Comparison of ENCODE assay signal across 9 mouse cellular contexts in the genomic region with DNA sequence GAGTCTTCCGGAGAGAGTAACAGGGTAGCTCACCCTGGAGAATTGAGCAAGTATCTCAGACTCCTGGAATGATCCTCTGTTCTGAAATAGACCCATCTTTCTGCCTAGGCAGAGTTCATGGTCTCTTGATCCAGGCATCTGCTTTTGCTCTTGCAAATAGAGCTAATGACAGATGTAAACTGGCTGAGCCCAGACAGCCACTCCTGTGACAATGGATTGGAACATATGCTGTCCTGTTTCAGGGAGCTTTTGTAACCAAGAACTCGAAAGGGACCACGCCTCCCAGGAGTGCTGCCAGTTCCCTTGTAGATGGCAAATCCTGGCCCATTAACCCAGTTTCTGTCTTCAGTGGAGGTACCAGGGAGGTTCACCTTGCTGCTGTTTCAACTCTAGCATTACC. TPM values are rescaled to one million over a fixed set of nuclear protein-coding genes. Genes with fewer than 3 reads are reported as not detected.
DNase-seq lines count a peak whose midpoint lies in the region; ATAC-seq and TF ChIP-seq lines count a peak whose summit lies in the region.
"Had no signal": no experiment of that assay in that cellular context is flagged by ENCODE, and none has a peak within 500 bp of the region (broad histone marks: within the 10 kb centered on the region; RNA-seq: fewer than 3 reads in every experiment).

No protein-coding gene starts in this region.

- ATAC-seq in hindbrain, postnatal 0 days = no peak
- no peak for ATAC-seq in hindbrain, embryonic 13.5 days (ENCODE audit: low FRiP score)
- ATAC-seq in lung, embryonic 16.5 days (ENCODE audit: low read depth) = 0 out of 2 replicates have a peak, but pooled peaks have one; percentile 20
- ATAC-seq in megakaryocyte progenitor cell, adult 5-6 weeks (replicated peaks; ENCODE audit: poor library complexity) = no peak
- ATAC-seq: midbrain, embryonic 16.5 days had no signal

- no peak overlapping the region for H3K4me3 ChIP-seq in hindbrain, postnatal 0 days (ENCODE audit: low read length)
- no peak overlapping the region for H3K4me3 ChIP-seq in hindbrain, embryonic 13.5 days
- H3K4me3 ChIP-seq in lung, embryonic 16.5 days (ENCODE audit: low read length) = no peak overlapping the region

- no peaks in the 10 kb centered on the region for H3K27me3 ChIP-seq in hindbrain, postnatal 0 days (ENCODE audit: insufficient read depth, low read length)
- H3K27me3 ChIP-seq in hindbrain, embryonic 13.5 days = peaks cover 8% of the 10 kb centered on the region; the same call in 1 of the 2 replicates
- H3K27me3 ChIP-seq in lung, embryonic 16.5 days (ENCODE audit: control insufficient read depth, insufficient read depth, low read depth, low read length) = no peaks in the 10 kb centered on the region

- no peaks in the 10 kb centered on the region for H3K9me3 ChIP-seq in hindbrain, postnatal 0 days (ENCODE audit: low read length)
- H3K9me3 ChIP-seq in hindbrain, embryonic 13.5 days = no peaks in the 10 kb centered on the region
- no peaks in the 10 kb centered on the region for H3K9me3 ChIP-seq in lung, embryonic 16.5 days (ENCODE audit: control insufficient read depth, low read length)

- no peak overlapping the region for H3K4me2 ChIP-seq in hindbrain, postnatal 0 days (ENCODE audit: low read depth, low read length)
- H3K4me2 ChIP-seq in hindbrain, embryonic 13.5 days = no peak overlapping the region
- H3K4me2 ChIP-seq in lung, embryonic 16.5 days (ENCODE audit: low read depth, low read length) = no peak overlapping the region

- H3K36me3 ChIP-seq in hindbrain, postnatal 0 days (ENCODE audit: insufficient read depth, low read length) = no peaks in the 10 kb centered on the region
- H3K36me3 ChIP-seq in hindbrain, embryonic 13.5 days = no peaks in the 10 kb centered on the region
- H3K36me3 ChIP-seq in lung, embryonic 16.5 days (ENCODE audit: control insufficient read depth, insufficient read depth, low read length) = no peaks in the 10 kb centered on the region

- WGBS in hindbrain, postnatal 0 days = 38% methylated on average over 3 of the region's 3 CpGs
- WGBS in hindbrain, embryonic 13.5 days = 35% methylated on average over 3 of the region's 3 CpGs
- 51% methylated on average over 3 of the region's 3 CpGs for WGBS in lung, embryonic 16.5 days

- H3K9ac ChIP-seq in hindbrain, postnatal 0 days (replicated peaks; ENCODE audit: low read length) = no peak overlapping the region
- no peak overlapping the region for H3K9ac ChIP-seq in hindbrain, embryonic 13.5 days
- H3K9ac ChIP-seq in lung, embryonic 16.5 days (ENCODE audit: low read length) = no peak overlapping the region

- TF ChIP-seq CTCF in hindbrain, postnatal 0 days (IDR thresholded peaks at IDR 0.05; ENCODE audit: low read depth) = no peak

- H3K4me1 ChIP-seq in hindbrain, postnatal 0 days (ENCODE audit: insufficient read depth, low read length) = peaks cover 16% of the 10 kb centered on the region
- H3K4me1 ChIP-seq in hindbrain, embryonic 13.5 days (replicated peaks) = peaks cover 58% of the 10 kb centered on the region
- peaks cover 50% of the 10 kb centered on the region for H3K4me1 ChIP-seq in lung, embryonic 16.5 days (replicated peaks; ENCODE audit: control insufficient read depth, insufficient read depth, low read length)

- DNase-seq in hindbrain, postnatal 0 days (ENCODE audit: low spot score) = peak; percentile 60
- DNase-seq in cerebellum, adult 11-12 months = peak; percentile 37
- DNase-seq in cerebellum, postnatal 36 days = peak; percentile 68 to 72
- DNase-seq in MN1 (ENCODE audit: low spot score) = no peak
- DNase-seq: right cerebral cortex, postnatal 14 days had no signal

- H3K27ac ChIP-seq in hindbrain, postnatal 0 days = no peak overlapping the region
- H3K27ac ChIP-seq in hindbrain, embryonic 13.5 days = no peak overlapping the region
- H3K27ac ChIP-seq in lung, embryonic 16.5 days (ENCODE audit: low read length) = no peak overlapping the region

RNA-seq across cellular contexts. Expression of a gene that starts 56.8 kb away (rescaled TPM):
- total RNA-seq in hindbrain, postnatal 0 days (2014; rRNA removed) = 29.2 and 29.6 TPM in 2 replicates
- polyA plus RNA-seq in hindbrain, postnatal 0 days (2015; fragmentation: Nextera tagmentation; extraction: Ambion mirVana) = 30.0 and 34.4 TPM in 2 replicates
- polyA plus RNA-seq in hindbrain, embryonic 13.5 days (2015; fragmentation: Nextera tagmentation; extraction: Ambion mirVana) = 26.6 and 27.8 TPM in 2 replicates
- polyA plus RNA-seq in lung, embryonic 16.5 days (2015; fragmentation: Nextera tagmentation; extraction: Ambion mirVana) = 29.3 and 33.2 TPM in 2 replicates
- 2.4 and 2.9 TPM in 2 replicates for total RNA-seq in megakaryocyte progenitor cell, adult 5-6 weeks (2015)
- total RNA-seq in megakaryocyte progenitor cell, adult 5-6 weeks (2017) = 3.8 and 4.2 TPM in 2 replicates
